Mouse (Mus musculus) heart, embryonic 13.5 days (tissue): ENCODE measurements around the gene Syt17. TPM values are rescaled to one million over a fixed set of nuclear protein-coding genes. Genes with fewer than 3 reads are reported as not detected.
"Not testable (repeated sequence)": the region's sequence is repeated elsewhere in the genome, so short reads cannot be mapped to it uniquely, and the experiment has no call there.

Source experiments
- ATAC-seq: fragments of 200-750 bp; cut with Nextera tagmentation; 2 replicates; pipeline ENCODE4 v1.8.0; 2017; ENCODE audit warnings: moderate TSS enrichment; ENCODE audit not compliant: insufficient number of reproducible peaks, low FRiP score, low TSS enrichment; ENCODE audit errors: extremely low read depth
- H3K27ac ChIP-seq: fragments of 300-500 bp; sonication (generic); replicated peaks from 2 replicates; pipeline ENCODE4 v1.5.1; 2015; ENCODE audit warnings: moderate library complexity, mild to moderate bottlenecking, inconsistent platforms
- H3K27me3 ChIP-seq: fragments of 300-500 bp; sonication (generic); replicated peaks from 2 replicates; pipeline ENCODE4 v1.6.1; 2015; ENCODE audit warnings: mild to moderate bottlenecking, inconsistent platforms
- H3K36me3 ChIP-seq: fragments of 300-500 bp; sonication (generic); 2 replicates; pipeline ENCODE4 v1.6.1; 2015; ENCODE audit warnings: mild to moderate bottlenecking, inconsistent platforms
- H3K4me1 ChIP-seq: fragments of 300-500 bp; sonication (generic); 2 replicates; pipeline ENCODE4 v1.6.1; 2015; ENCODE audit warnings: inconsistent platforms
- H3K4me2 ChIP-seq: fragments of 300-500 bp; sonication (generic); 2 replicates; pipeline ENCODE4 v1.6.1; 2015; ENCODE audit warnings: inconsistent platforms, mild to moderate bottlenecking, moderate library complexity
- H3K4me3 ChIP-seq: fragments of 300-500 bp; sonication (generic); 2 replicates; pipeline ENCODE4 v1.5.1; 2015; ENCODE audit warnings: moderate library complexity, mild to moderate bottlenecking, inconsistent platforms
- H3K9ac ChIP-seq: fragments of 300-500 bp; sonication (generic); 2 replicates; pipeline ENCODE4 v1.6.1; 2015; ENCODE audit warnings: inconsistent platforms, mild to moderate bottlenecking, moderate library complexity
- H3K9me3 ChIP-seq: fragments of 300-500 bp; sonication (generic); 2 replicates; pipeline ENCODE4 v1.6.1; 2016; ENCODE audit warnings: inconsistent platforms
- WGBS: fragments of 180-500 bp; shearing (Covaris S2); methylation state at CpG from one replicate; pipeline ENCODE4 v1.1.7; 2015; ENCODE audit warnings: mixed read lengths; 5-methylcytosine and 5-hydroxymethylcytosine counted together
- polyA plus RNA-seq: library from polyadenylated mRNA; unstranded; fragments of >200 nt; fragmentation: Nextera tagmentation; extraction: Ambion mirVana; gene quantifications from 2 replicates; pipeline ENCODE4 v1.2.1, GENCODE M21; 2015

Gene Syt17
- polyA plus RNA-seq, 1 experiment from 2014 or later = 1.7 TPM

DNA sequence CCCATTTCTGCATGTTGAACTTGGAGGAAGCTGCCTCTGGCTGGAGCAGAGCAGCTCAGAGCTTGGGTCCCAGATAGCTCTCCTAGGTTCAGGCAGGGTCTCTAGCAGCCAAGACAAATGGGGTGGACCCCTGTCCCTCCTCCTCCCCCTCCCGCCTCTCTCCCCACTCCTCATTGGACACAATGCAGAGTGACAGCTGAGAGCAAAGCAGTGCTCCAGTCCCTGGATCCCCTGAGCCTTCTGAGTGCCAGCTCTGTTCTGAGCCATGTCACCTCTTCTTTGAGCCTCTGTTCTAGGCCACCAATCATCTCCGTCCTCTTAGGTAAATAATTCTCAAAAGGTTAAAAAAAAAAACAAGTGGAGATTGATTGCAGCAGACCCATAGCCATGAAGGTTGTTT, 78.3 kb downstream of the Syt17 start:
- no peak overlapping the region for H3K27ac ChIP-seq
- no peaks in the 10 kb centered on the region for H3K4me1 ChIP-seq
- H3K4me3 ChIP-seq = no peak overlapping the region
- no peaks in the 10 kb centered on the region for H3K27me3 ChIP-seq
- H3K36me3 ChIP-seq = no peaks in the 10 kb centered on the region
- 61% methylated on average over 2 of the region's 2 CpGs for WGBS
- H3K4me2 ChIP-seq = no peak overlapping the region
- no peak for ATAC-seq
- no peaks in the 10 kb centered on the region for H3K9me3 ChIP-seq
- H3K9ac ChIP-seq = no peak overlapping the region

DNA sequence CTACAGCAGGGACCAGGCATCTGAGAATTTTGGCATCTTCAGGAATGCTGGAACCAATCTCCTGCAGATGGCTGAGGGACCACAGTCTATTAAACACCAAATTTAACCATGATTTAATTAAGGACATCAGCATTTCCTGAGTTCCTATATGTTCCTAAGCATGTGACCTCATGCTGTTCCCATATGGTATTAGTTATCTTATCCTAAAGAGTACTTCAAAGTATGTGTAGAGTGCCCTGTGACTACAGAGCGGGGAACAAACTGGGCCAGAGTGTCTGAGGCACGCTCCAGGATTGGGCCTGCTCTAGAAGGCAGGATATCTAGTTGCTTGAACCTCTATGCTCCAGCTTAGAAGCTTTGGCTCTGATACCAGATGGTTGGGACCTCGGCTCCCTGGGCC, 82.1 kb downstream of the Syt17 start:
- Histone ChIP-seq H3K9me3 (no peaks in the 10 kb centered on the region), H3K36me3 (no peaks in the 10 kb centered on the region), H3K27ac (no peak overlapping the region), H3K4me2 (no peak overlapping the region), H3K9ac (no peak overlapping the region), H3K4me3 (no peak overlapping the region), H3K4me1 (no peaks in the 10 kb centered on the region), H3K27me3 (peaks cover 4% of the 10 kb centered on the region; the same call in 1 of the 2 replicates)
- 55% methylated on average over 3 of the region's 3 CpGs for WGBS
- ATAC-seq = no peak

DNA sequence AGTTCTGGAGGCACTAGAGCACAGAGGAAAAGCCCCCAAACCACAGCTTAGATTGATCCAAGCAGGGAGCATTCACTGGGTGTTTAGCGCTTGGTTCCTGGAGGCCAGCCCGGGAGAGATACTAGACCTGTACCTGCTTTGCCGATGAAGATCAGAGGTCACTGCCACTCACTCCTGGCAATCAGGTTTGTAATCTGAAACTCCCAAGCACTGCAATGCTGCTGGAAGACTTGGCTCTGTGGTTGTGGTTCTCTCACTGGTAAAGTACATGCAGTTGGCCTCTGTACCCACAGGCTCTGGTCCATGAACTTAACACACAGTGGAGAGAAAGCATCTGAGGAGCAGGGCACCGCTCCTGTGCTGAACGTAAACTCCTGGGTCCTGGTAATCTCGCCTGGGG, 82.8 kb downstream of the Syt17 start:
- H3K4me3 ChIP-seq = no peak overlapping the region

DNA sequence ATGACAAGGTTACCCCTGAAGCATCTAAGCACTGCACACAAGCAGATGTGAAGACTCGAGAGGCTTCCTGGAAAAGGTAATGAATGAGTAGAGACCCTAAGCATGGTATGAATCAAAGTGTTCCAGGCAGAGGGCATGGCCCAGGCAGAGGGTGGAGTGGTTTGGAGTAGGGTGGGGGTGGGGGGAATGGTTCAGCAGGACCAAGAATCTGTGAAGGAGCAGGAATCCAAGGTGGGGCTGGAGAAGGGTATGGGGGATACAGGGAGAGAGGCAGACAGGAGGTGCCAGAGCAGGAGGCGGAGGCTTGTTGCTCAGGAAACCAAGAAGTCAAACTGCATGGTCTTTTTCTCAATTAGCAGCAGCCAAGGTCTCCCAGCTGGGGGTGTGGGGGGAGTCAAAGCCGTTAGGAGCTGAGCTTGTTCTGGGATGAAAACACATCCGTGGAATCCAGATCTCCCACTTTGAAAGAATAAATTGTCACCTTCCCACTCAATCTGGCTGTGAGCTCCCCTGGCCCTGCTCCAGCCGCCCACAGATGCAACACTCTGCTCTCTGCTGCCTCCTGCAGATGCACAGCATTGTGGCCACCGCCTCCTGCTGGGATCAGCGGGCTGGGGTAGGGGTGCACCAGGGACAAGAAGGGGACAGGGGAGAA, 83.5 kb downstream of the Syt17 start:
- peaks cover 4% of the 10 kb centered on the region; the same call in 1 of the 2 replicates for H3K27me3 ChIP-seq
- no peak for ATAC-seq
- H3K9me3 ChIP-seq = no peaks in the 10 kb centered on the region
- WGBS = 33% methylated on average over 7 of the region's 7 CpGs
- no peaks in the 10 kb centered on the region for H3K4me1 ChIP-seq
- H3K4me2 ChIP-seq = no peak overlapping the region
- H3K9ac ChIP-seq = no peak overlapping the region
- no peak overlapping the region for H3K4me3 ChIP-seq
- no peaks in the 10 kb centered on the region for H3K36me3 ChIP-seq
- no peak overlapping the region for H3K27ac ChIP-seq

More for the DNA sequence above, 82.8 kb downstream of the Syt17 start:
- Histone ChIP-seq H3K36me3 (no peaks in the 10 kb centered on the region), H3K4me1 (no peaks in the 10 kb centered on the region), H3K4me2 (no peak overlapping the region), H3K9me3 (no peaks in the 10 kb centered on the region), H3K27ac (no peak overlapping the region), H3K9ac (no peak overlapping the region), H3K27me3 (peaks cover 4% of the 10 kb centered on the region; the same call in 1 of the 2 replicates)
- ATAC-seq = no peak
- WGBS = 50% methylated on average over 6 of the region's 6 CpGs

DNA sequence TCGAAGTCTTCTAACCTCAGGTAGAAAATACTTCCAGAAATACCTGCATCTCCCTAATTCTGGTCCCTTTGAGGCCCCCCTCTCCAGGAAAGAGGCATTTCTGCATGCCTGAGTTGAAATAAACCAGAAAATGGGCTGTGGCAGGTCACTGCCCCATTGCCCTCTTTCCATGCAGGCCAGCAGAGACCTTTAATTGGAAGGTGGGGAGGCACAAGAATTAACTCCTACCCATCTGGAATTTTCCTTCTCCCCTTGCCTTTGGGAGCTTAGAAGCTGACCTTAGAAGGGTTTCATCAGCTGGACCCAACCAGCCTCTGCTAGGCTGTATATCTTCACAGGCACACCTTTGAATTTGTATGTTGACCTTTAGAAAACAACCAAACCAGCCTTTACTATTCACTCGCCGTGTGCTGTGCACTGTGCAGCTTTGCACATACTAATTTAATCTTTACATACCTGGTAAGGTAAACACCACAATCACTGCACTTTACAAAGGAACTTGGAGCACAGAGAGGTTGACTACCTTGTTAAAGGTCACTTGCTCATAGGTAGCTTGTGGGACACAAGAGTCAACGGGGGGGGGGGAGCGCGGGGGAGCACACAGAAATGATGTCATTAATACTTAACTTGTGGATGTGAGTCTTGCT, 84.3 kb downstream of the Syt17 start:
- Histone ChIP-seq H3K4me3 (no peak overlapping the region), H3K4me1 (no peaks in the 10 kb centered on the region), H3K36me3 (no peaks in the 10 kb centered on the region), H3K27me3 (peaks cover 4% of the 10 kb centered on the region; the same call in 1 of the 2 replicates), H3K9ac (no peak overlapping the region), H3K9me3 (no peaks in the 10 kb centered on the region), H3K27ac (no peak overlapping the region), H3K4me2 (no peak overlapping the region)
- ATAC-seq = no peak
- 73% methylated on average over 6 of the region's 6 CpGs for WGBS

DNA sequence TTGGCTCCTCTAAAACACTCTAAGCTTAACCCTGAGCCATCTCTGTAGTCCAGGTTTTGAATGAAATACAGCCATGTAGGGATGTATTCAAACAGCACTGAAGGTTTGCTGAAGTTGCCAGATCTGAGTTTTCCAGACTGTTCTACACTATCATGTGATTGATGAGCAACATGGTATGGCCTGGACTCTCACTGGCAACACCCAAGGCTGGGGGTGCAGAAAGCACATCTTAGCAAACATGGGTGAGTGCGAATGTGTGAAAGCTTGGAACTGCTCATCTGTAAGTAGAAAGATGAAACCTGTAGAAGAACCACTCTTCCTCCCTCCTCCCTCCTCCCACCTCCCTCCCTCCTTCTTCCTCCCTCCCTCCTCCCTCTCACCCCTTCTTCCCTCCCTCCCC, 85.1 kb downstream of the Syt17 start:
- Histone ChIP-seq H3K4me3 (no peak overlapping the region), H3K27ac (no peak overlapping the region), H3K36me3 (no peaks in the 10 kb centered on the region), H3K27me3 (peaks cover 4% of the 10 kb centered on the region; the same call in 1 of the 2 replicates), H3K9ac (no peak overlapping the region), H3K4me1 (no peaks in the 10 kb centered on the region), H3K9me3 (no peaks in the 10 kb centered on the region), H3K4me2 (no peak overlapping the region)
- no peak for ATAC-seq
- WGBS = 82% methylated on average over 1 of the region's 1 CpGs

DNA sequence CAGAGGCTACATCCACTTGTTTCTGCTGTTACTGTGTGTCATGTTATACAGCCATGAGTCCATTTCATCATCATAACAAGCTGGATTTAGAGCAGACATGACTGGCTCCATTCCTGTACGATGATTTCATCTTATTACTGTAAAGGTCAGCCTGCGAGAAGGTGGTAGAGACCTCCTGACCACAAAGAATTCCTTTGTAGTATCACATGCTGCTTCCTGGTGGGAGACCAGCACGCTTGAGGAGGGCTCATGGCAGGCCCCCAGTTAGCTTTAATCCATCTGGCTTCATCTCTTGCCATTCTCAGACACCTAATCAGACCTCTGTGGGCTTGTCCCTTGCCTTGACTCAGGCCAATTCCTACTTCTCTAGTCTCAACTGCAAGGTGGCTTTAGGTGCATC, 85.8 kb downstream of the Syt17 start:
- Histone ChIP-seq H3K4me2 (no peak overlapping the region), H3K9ac (no peak overlapping the region), H3K4me1 (no peaks in the 10 kb centered on the region), H3K4me3 (no peak overlapping the region), H3K36me3 (no peaks in the 10 kb centered on the region), H3K9me3 (no peaks in the 10 kb centered on the region), H3K27me3 (peaks cover 4% of the 10 kb centered on the region; the same call in 1 of the 2 replicates), H3K27ac (no peak overlapping the region)
- 42% methylated on average over 3 of the region's 3 CpGs for WGBS
- no peak for ATAC-seq

DNA sequence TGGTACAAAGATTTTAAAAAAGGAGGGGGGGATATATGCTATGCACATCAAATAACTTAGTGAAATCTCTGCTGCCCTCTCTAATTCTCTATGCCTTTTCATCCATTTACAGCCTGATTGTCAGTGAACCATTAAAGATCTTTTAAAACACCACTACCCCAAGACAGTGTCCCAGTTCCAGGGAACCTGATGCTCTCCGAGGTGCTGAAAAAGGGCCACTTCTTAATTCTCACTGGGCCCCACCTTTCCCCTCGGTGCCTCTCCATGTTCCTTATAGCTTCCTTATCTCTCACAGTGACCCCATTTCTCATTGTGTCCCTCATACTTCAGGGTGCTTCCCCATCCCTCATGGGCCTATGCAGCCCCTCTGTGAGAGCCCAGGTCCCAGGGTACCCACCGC, 89.0 kb downstream of the Syt17 start:
- WGBS = 45% methylated on average over 3 of the region's 3 CpGs
- Histone ChIP-seq H3K27ac (no peak overlapping the region), H3K36me3 (no peaks in the 10 kb centered on the region), H3K4me2 (no peak overlapping the region), H3K4me1 (no peaks in the 10 kb centered on the region), H3K27me3 (peaks cover 4% of the 10 kb centered on the region; the same call in 1 of the 2 replicates), H3K4me3 (no peak overlapping the region), H3K9me3 (no peaks in the 10 kb centered on the region), H3K9ac (no peak overlapping the region)
- no peak for ATAC-seq

DNA sequence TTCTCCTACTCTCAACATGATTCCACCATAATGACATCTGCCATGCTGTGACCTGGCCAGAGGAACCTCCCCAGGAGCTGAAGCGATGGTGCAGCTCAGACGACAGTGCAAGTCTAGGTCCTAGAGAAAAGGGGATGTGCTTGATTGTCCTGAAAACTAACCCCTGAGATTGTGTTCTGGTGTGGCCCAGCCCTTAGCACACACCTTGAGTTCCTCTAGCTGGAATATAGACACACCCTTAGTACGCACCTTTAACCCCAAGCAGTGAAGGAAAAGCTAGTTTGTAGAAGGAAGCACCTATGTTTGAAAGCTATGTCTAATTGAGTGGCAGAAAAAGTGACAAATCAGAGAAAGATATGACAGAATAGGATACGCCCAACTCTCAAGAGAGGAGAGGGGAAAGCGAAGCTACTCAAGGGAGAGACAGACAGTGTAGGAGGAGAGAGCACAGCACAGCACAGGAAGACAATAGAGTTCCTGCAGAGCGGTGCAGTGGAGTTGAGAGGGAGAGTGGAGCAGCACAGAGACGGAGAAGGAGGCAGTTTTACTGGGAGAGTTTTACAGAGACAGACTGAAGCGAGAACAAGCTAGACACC, 91.5 kb downstream of the Syt17 start:
- not testable (repeated sequence) for H3K4me3 ChIP-seq, ATAC-seq, H3K9ac ChIP-seq, H3K36me3 ChIP-seq, H3K27ac ChIP-seq, H3K4me1 ChIP-seq, H3K4me2 ChIP-seq, H3K9me3 ChIP-seq, H3K27me3 ChIP-seq
- 76% methylated on average over 8 of the region's 8 CpGs for WGBS

DNA sequence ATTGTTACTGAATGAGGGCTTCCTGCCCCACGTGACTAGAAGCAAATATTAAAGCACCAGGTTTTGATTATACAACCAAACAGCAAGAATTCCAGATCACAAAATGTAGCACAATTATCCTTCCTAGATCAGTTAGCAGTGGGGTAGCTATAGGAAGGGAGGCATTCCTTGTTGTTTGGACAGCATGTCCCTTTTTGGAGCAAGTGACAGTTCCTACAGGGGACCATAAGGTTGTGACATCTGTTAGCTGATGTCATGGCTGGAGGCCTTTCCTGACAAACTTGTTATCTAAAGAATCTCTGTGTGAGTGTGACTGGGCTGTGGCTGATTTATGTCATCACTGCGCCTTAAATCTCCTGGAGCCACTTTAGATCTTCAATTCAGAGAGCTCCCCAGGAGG, 97.2 kb downstream of the Syt17 start:
- no peak overlapping the region for H3K27ac ChIP-seq
- WGBS = 65% methylated on average over 2 of the region's 2 CpGs

DNA sequence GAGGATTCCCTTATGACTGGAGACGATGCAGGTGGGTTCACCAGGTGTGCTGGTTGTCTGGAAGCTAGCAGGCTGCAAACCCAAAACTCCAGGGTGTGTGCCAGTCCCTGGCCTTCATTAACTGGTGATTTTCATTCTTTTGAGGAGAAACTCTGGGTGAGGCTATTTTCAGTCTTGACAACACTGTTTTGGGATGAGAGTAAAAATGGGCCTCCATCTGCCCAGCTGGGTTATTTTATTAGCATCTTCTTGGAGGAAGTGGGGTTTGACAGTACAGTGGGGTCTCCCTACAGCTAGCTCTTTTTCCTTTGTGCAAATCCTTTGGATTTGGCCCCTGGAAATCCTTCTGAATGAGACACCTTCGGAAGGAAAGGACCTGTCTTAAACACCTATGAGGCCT, 101.1 kb downstream of the Syt17 start:
- ATAC-seq = no peak
- no peak overlapping the region for H3K9ac ChIP-seq

More for the DNA sequence above, 97.2 kb downstream of the Syt17 start:
- ATAC-seq = no peak
- no peaks in the 10 kb centered on the region for H3K27me3 ChIP-seq
- no peaks in the 10 kb centered on the region for H3K36me3 ChIP-seq
- H3K4me2 ChIP-seq = no peak overlapping the region
- no peaks in the 10 kb centered on the region for H3K9me3 ChIP-seq
- H3K4me3 ChIP-seq = no peak overlapping the region
- H3K9ac ChIP-seq = no peak overlapping the region
- no peaks in the 10 kb centered on the region for H3K4me1 ChIP-seq

More for the DNA sequence above, 101.1 kb downstream of the Syt17 start:
- H3K36me3 ChIP-seq = no peaks in the 10 kb centered on the region
- H3K27ac ChIP-seq = no peak overlapping the region
- no peak overlapping the region for H3K4me3 ChIP-seq
- H3K27me3 ChIP-seq = no peaks in the 10 kb centered on the region
- no peaks in the 10 kb centered on the region for H3K9me3 ChIP-seq
- 58% methylated on average over 2 of the region's 2 CpGs for WGBS
- no peaks in the 10 kb centered on the region for H3K4me1 ChIP-seq
- H3K4me2 ChIP-seq = no peak overlapping the region
